Mouse (Mus musculus): ENCODE measurements at regions not wholly inside any gene's neighbourhood (a gene's known extent, or its start where the extent isn't known, plus 50 kb on each side); places are given as distances from the start of the nearest gene placed in this dataset.

GRCm38 (mm10) chr16:90598727-90599126 is 128.5 kb downstream of the Mis18a start:
- no peak for TF ChIP-seq CTCF (conservative IDR thresholded peaks at IDR 0.05; ENCODE audit: low read length)
- TF ChIP-seq POU5F1 (IDR thresholded peaks at IDR 0.05; ENCODE audit: borderline replicate concordance, low read length), result no peak

Data from E14TG2a.4 (cell line).